Mouse (Mus musculus) retina, adult 2 months (tissue): Measurements from ENCODE around the gene Usp29.

Experiments used
- DNase-seq: peaks from one replicate; pipeline ENCODE4 v3.0.0-alpha.2; 2012; ENCODE audit warnings: low read depth, low spot score

Usp29 gene

DNA sequence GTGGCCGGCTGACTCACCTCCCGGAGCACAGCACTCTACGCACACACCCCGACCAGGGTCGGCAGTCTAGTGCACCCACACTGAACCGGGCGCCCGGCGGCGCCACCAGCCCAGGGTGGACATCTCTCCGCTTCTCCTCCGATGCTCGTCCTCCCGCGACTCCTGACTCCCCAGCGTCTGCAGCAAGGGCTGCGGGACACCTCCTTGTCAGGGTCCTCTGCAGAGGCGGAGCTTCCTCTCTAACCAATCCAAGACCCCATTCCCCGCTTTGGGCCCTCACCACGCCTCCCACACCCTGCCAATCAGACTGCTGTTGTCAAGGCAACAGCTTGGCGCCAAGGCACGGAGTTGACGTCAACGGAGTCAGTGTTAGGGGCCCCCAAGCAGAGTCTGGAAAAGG is at the start of gene Usp29, which contains the start of gene Peg3:
Gene Usp29 (plus strand): TSS at position 338 of the 400 bp plus-strand sequence.
Gene Peg3 (minus strand): TSS at position 191 of the 400 bp plus-strand sequence.
- peak; percentile 75 for DNase-seq

DNA sequence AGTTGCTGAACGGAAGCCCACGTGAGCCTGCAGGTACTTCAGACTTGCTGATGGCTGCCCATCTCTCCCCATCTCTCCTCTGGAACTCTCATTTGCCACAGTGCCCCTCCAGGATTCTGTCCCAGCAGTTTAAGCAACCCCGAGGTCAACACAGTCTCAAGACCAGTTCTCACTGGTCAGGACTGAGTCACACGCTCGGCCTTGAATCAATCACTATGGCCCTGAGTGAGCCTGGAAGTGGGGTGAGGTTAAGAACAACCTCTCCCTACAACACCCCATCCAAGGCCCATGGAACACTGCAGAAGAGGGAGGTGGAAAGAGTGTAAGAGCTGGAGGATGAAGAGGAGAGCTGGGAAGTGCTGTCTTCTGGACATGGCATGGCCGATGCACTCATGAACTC is 44.9 kb upstream of the Usp29 start:
- DNase-seq, result no peak

DNA sequence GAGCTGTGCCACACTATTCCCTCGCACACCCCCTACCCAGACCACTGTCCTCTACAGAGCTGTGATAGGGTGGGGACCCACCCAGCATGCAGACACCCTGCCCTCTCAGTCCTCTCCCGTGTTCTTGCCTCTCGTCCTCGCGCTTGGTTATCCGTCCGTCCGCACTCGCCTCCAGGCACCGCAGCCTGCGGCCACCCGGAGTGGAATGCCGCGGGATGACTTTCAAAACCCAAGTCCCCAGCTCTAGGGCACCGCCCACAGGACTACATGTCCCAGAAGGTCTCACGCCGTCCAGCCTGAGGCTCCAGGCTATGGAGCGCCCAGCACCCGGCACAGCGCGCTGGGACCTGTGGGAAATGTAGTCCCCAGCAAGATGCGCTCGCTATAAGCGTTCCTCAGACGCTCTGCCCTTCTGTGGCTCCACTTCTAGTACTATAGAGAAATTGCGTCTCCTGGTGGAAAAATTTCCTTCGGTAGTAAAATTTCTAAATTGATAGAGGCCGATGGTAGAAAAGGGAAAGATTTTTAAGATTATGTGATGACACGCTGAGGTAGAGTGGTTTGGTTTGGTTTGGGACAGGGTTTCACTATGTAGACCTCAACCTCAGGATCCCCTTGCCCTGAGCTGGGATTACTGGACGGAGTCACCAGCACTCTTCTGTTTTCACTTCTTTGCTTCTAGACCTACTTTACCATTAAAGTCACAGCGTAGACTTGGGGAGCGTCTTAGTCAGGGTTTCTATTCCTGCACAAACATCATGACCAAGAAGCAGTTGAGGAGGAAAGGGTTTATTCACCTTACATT is 33.9 kb upstream of the Usp29 start, which contains the start of gene Zim1:
Gene Zim1 (minus strand): TSS at position 210 of the 805 bp plus-strand sequence.
- peak; percentile 75 for DNase-seq

DNA sequence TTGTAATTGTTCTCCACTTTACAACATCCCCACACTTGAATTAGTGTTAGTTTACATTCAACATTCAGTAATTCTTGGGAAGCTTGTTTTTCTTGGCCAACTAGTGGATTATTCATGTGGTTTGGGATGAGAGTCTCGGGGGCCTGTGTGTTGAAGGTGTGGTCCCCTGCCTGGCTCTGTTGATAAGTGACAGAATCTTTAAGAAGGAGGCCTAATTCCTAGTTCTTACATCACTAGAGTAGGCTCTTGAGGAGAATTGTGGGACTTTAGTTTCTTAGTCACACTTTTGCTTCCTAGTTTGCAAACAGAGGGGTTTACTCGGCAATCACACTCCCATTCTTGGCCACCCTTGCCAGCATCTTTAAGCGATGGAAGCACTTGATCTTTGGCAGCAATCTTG is 31.1 kb upstream of the Usp29 start:
- DNase-seq, result no peak

DNA sequence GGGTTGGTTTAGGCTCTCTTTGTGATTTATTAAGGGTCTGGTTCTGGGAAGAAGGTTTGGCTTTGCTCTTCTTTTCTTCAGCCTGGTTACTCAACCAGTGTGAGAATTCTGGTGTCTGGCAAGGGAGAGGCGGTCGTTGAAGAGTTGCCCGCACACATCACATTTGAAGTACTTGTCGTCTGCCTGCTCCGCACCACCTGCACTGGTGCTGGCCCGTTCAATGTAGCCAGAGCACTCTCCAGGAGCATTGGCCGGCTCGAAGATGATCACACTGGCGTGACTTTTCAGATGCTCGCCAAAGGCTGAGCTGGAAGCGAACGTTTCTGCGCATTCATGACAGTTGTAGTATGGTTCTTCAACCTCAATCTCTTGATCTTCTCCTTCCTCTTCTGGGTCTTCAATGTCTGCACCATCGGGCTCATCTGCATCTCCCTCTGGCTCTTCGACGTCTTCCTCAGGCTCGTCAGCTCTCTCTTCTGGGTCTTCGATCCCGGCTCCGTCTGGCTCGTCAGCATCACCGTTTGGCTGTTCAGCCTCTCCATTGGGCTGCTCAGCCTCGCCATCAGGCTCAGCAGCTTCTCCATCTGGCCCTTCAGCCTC is 22.9 kb upstream of the Usp29 start:
- no peak for DNase-seq

DNA sequence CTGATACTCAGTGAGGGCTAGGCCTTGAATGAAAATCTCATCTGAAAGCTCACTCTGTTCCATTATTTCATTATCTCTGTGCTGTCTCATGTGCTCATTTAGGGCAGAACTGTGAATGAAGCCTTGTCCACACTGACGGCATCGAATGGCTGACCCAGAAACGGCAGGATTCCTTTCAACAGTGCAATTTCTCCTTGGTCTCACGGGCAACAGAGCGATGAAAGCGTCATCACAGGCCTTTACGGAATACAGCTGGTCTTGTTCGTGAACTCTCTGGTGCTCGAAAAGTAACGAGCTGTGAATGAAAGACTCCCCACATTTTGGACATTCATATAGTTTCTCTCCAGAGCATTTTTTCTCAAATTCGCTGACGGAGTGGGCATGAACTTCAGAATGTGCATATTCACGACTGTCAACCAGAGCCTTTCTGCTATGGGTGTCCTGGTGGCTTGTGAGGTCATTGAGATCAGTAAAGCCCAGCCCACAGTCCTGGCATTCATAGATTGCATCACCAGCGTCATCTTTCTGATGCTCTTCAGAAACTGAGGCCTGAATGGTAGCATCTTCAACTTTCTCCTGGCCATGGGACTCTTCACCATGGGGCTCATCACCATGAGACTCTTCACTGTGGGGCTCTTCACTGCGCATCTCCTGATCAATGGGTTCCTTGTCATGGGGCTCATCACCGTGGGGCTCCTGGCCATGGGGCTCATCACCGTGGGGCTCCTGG is 21.8 kb upstream of the Usp29 start:
- no peak for DNase-seq

DNA sequence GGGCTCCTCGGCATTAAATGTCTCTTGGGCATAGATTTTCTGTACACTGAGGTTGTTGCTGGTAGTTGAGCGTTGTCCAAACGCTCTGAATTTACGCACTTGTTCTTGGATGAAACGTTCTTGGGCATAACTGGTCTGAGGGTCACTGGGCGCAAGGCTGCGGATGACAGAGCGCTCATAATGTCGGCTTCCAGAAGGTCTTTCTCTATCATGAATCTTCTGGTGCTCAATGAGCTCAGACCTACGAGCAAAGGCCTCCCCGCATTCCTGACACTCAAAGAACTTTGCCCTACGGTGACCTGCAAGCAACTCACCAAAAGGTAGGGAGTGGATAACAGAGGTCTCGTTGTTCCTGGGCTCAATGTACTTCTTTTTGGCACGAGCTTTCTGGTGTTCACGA is 21.0 kb upstream of the Usp29 start:
- no peak for DNase-seq

DNA sequence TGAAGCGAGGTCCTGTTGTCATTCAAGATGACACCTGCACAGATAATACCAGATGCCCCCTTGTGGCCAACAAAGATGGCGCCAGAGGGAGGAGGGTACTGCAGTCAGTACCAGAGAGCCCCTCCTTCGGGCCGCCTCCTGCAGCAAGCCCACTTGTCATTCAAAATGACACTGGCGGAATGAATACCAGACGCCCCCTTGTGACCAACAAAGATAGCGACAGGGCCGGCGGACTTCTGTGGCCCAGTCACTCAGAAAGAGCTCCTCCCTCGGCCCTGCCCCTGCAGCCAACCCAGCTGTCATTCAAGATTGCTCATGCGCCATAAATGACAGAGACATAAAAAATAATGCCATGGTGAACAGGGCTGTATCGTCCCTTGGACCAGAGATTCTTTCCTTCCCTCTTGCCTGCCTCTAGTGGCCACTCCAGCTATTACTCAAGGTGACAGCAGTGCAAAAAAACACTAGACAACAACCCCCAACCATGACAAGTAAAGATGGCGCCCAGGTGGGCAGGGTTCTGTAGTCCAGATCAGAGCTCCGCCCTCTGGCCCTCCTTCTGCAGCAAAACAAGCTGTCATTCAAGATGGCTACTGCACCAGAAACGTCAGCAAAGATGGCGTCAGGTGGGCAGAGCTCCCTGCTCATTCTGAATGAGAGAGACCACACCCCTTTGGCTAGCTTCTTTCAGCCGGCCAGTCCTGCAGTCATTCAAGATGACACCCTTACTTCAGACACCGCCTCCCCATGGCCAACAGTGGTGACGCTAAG is 2.8 kb upstream of the Usp29 start:
- peak; percentile 70 for DNase-seq

DNA sequence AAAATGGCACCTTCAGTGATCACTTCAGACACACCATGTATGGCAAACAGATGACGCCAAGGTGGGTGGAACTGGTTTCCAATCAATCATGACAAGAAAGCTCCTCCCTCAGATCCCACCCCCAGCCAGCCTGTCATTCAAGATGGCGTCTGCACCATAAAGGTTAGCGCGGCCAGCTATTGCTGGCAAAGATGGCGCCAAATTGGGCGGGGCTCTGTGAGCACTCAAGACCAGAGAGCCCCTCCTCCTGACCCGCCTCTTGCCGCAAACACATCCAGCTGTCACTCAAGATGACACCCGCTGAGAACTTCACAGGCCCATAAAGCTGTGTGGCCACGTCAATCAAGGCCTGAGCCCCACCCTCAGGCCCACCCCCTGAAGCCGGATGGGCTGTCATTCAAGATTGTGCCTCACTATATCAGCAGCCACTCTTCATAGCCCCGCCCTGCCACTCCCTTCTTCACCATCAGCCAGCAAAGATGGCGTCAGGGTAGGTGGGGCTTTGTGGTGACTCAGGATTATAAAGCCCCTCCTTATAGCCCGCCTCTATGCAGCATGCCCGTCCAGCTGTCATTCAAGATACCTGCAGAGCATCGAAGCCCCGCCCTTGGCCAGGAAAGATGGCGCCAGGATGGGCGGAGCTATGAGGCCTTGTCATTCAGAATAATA is 2.0 kb upstream of the Usp29 start:
- DNase-seq, result peak; percentile 92

DNA sequence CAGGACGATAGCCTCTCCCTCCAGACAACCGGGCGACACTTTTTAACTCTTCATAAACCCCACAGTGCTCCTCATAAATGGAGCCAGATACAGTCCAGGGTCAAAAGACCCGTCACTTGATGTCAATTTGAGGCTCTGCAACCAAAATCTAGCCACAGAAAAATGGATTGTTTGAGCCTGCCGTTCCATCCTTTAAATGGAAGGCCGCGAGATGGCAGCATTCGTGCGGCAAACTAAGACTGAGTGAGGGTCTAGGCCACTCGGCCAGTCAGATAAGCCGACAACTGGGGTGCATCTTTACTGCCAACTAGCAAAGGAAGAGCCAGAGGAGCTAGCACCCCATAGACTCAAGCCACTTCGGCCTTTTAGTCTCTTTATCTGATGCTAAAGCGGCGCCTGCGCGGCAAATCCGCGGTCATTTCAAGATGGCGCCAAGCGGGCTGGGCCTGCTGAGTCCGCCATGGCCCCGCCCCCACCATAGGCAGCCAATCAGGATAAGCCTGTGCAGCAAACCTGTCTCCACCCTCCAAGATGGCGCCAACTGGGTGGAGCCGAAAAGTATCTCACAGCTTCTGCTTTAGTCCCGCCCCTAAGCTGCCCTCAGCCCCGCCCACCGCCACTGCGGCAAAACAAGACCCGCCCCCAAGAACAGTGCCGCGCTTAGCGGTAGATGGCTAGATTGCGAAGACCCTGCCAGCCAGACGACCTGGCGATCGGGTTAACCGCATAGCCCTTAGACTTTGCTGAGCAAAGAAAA is 1.1 kb upstream of the Usp29 start:
- DNase-seq, result peak; percentile 90

DNA sequence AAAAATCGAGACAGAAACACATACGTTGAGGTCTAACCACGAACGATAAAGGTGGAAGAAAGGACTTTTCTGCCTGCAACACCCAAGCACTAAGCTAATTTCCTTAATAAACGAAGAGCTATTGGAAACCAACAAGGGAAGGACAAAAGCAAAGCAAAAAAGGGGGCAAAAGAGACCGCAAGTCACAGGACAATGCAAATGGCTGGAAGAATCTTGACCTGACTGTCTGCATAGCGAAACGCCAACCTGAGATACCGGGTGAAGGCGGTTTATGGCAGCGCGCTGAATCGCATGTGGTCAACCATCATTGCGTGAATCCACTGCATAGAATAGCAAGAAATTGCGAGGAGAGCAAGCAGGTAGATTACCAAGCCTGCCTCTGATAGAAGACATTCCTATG is 423 bp downstream of the Usp29 start:
- DNase-seq, result no peak

DNA sequence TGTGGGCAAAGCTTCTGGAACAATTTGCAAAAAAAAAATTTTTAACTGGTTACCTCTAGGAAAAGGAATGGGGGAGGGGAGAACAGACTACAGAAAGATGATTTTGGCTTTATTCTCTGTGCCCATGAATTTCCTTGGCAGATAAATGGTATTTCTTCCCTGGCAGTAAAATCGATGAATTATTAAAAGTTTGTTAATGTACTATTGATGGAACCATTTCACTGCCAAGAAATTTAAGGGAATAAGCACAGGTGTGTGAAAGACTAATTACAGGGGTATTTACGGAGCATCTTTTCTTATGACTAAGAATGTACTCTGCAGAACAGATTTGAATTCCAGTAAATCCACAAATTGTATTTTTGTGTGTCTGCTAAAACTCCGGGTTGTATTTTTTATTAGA is 995 bp downstream of the Usp29 start:
- no peak for DNase-seq

DNA sequence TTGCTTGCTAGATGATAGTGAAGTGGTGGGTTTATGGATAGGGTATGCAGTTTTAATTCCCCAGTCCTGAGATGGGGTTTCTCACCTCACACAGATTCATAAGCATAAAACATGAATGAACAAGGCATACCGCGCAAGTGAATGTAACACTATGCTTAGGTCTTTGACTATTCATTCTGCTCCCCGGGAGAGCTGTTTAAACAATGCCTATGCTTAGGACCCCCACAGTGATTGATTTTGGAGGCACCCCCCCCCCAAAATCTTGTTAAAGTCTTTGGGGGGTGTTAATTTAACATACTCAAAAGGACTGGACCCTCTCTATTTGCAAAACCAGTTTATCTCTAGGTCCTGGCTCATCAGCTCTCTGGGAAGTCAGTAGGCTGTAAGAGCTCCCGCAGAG is 1.6 kb downstream of the Usp29 start:
- DNase-seq, result no peak

DNA sequence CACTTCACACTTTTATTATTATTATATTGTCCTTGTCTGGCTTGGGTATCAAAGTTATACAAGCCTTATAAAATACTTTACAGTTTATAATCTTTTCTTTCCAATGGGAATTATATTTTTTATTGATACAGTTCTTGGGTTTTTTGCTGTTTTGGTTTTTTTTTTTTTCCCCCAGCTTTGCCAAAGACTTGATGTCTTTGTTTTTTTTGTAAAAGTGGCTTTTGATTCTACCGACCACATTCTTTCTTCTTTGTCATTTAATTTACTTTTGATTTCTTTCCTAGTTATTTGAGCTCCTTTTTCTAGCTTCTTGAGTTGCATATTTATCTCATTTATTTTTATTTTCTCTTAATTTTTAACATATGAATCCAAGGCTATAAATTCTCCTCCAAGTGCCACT is 5.7 kb downstream of the Usp29 start:
- DNase-seq, result no peak

DNA sequence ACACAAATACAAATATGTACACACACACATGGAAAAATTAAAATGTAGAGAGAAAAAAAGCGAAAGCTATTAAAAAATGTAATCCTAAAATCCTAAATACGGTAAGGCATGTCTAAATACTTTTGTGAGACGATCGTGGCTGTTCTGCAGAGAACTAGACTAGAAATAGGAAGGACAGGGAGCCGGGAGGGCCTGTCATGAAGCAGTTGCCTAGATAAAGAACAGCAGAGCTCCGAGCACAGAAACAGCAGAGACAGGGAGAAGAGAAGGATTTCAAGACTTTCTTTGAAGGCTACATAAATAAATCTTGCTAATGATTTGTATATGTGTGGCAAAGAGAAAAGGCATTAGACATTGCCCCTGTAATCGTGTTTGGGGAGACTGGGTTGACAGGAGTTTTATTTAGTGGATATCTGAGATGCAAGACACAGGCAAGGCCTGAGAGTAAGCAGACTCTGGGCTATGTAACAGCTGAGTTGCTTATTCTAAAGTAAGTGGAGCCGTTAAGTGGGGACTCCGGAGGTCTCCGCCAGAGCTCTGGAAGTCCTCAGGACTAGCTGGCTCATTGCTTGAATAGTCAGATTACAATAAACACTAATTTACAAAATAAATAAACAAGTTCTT is 14.0 kb downstream of the Usp29 start:
- DNase-seq, result no peak

DNA sequence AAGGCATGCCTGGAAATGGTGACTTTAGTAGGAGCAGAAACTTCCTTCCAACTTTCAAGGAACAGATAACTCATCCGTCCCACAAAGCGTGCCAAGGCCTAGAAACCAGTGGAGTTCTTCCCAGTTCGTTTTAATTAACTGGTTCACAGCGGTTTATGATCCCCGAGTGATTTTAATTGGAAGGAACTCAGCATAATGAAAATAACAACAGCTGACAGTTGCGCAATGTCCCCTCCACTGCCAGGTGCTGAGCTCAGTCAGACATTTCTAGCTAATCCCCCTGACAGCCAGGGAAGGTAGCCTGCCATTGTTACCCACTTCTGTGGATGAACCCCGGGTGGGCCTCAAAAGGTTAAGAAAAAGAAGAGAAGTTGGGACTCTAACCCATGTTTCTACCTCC is 18.8 kb downstream of the Usp29 start:
- DNase-seq, result no peak

DNA sequence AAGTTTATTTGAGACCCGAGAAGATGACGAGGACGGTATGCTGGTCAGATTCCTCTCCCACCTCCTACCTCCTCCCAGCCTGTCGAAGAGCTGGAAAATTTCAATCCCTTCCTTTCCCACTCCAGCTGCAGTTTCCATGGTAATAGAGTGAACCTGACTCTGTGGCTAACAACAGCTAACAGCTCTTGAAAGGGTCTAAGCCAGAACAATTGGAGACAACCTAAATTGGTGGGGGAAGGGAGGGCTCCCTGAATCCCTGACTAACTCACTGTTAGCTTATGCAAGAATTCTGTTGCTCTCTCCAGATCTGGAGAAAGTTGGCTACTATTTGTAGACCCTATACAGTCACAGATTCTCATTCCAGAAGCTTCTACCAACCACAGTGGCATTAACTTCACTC is 23.1 kb downstream of the Usp29 start:
- no peak for DNase-seq

DNA sequence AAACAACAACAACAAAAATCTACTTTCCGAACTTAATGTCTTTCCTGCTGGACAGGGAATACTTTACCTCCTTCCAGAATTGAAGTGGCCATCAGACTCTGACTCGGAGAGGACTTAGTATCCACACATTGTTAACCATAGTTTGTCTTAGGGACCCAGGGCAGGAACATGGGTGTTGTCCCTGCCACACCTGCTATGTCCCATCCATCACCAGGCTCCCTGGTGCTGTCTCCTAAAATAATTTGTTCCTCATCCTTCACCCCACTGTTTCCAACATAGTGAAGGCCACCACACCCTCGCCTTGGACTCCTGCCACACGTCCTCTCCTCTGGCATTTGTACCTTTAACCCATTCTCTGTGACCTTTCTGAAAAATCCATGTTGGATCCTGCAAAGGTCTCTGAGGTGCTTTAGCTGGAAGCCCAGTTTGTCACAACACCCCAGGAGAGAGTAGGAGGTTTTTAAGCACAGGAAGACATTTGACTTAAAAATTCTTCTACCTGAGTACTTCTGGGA is 26.5 kb downstream of the Usp29 start:
- no peak for DNase-seq

DNA sequence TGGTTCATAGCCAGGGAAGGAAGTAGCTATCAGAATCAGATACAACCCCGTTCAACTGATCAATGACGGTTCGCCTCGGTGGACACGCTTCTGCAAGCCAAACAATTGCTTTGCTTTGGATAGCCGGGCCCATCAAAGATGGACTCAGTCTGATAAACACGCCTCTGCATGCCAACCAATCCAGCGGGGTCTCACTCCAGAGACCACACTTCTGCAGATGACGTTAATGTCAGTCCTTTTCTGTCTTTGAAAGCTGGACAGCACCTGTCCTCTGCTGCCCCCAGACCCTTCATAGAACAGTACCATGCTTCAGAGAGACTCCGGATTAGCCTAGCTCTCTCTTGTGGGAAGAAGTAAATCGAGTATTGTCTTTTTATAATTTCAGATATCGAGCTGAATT is 29.3 kb downstream of the Usp29 start:
- DNase-seq, result no peak

DNA sequence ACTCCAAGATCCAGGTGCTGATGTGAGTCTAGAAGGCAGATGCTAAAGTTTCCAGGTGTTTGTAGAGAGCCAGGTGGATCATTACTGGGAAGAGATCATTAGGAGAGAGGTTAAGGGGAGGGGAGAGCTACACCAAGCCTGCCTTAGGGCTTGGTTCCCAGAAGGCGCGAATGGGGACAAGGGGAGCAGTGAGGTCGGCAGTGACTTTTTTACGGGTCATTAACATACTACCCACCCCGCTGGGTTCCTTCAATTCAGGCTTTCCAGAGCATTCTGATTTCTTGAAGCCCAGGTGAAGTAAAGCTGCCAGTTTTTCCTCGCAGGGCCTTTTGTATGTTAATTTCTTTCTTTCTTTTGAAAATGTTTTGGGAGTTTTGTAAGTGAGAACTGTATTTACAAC is 29.8 kb downstream of the Usp29 start:
- no peak for DNase-seq
